ENCODE assay signal across 9 mouse cellular contexts in genomic region chr7:74367350-74367749, GRCm38 (mm10).
DNase-seq lines count a peak whose midpoint lies in the region; ATAC-seq and TF ChIP-seq lines count a peak whose summit lies in the region.
"Had no signal": no experiment of that assay in that cellular context is flagged by ENCODE, and none has a peak within 500 bp of the region (broad histone marks: within the 10 kb centered on the region; RNA-seq: fewer than 3 reads in every experiment).

No protein-coding gene starts in this region.

- H3K27ac ChIP-seq in gastrocnemius, adult 2 months = no peak overlapping the region
- H3K27ac ChIP-seq in ES-Bruce4 (ENCODE audit: insufficient read depth, low read length) = no peak overlapping the region
- no peak overlapping the region for H3K27ac ChIP-seq in cortical plate, adult 2 months (ENCODE audit: insufficient read depth, low read length)
- H3K27ac ChIP-seq in hindbrain, embryonic 12.5 days = peak overlapping the region; percentile 8; the same call in 1 of the 2 replicates
- no peak overlapping the region for H3K27ac ChIP-seq in limb, embryonic 11.5 days (replicated peaks; ENCODE audit: low read depth, low read length)

- intact Hi-C loops in gastrocnemius, adult 2 months (cut with DNase I) = loop anchor here (1.0 kb wide), 1 partner anchor 743 kb away; no protein-coding TSS in a partner anchor
- intact Hi-C loops in gastrocnemius, postnatal 36 days (cut with DNase I) = no loop called here

- no peak overlapping the region for H3K4me3 ChIP-seq in gastrocnemius, adult 2 months
- H3K4me3 ChIP-seq in ES-Bruce4 (ENCODE audit: low read depth, low read length) = no peak overlapping the region
- no peak overlapping the region for H3K4me3 ChIP-seq in cortical plate, adult 2 months (ENCODE audit: insufficient read depth, low read length)
- H3K4me3 ChIP-seq in hindbrain, embryonic 12.5 days = no peak overlapping the region
- H3K4me3 ChIP-seq in limb, embryonic 11.5 days (ENCODE audit: low read depth, low read length) = no peak overlapping the region

- no peak overlapping the region for H3K9ac ChIP-seq in ES-Bruce4 (ENCODE audit: low read depth, poor library complexity, severe bottlenecking)
- no peak overlapping the region for H3K9ac ChIP-seq in hindbrain, embryonic 12.5 days
- no peak overlapping the region for H3K9ac ChIP-seq in limb, embryonic 11.5 days (ENCODE audit: low read length)

- WGBS in hindbrain, embryonic 12.5 days = 31% methylated on average over 7 of the region's 7 CpGs
- 39% methylated on average over 7 of the region's 7 CpGs for WGBS in limb, embryonic 11.5 days

- H3K4me1 ChIP-seq in ES-Bruce4 (ENCODE audit: control insufficient read depth, insufficient read depth, low read length) = no peaks in the 10 kb centered on the region
- no peaks in the 10 kb centered on the region for H3K4me1 ChIP-seq in cortical plate, adult 2 months (ENCODE audit: control insufficient read depth, insufficient read depth, low read length)
- H3K4me1 ChIP-seq in hindbrain, embryonic 12.5 days = peaks cover 28% of the 10 kb centered on the region
- peaks cover 5% of the 10 kb centered on the region; the same call in 1 of the 2 replicates for H3K4me1 ChIP-seq in limb, embryonic 11.5 days (ENCODE audit: control insufficient read depth, insufficient read depth, low read length)

- H3K9me3 ChIP-seq in ES-Bruce4 (replicated peaks; ENCODE audit: control insufficient read depth, insufficient read depth, low read length, poor library complexity, severe bottlenecking) = no peaks in the 10 kb centered on the region
- no peaks in the 10 kb centered on the region for H3K9me3 ChIP-seq in hindbrain, embryonic 12.5 days (replicated peaks)
- no peaks in the 10 kb centered on the region for H3K9me3 ChIP-seq in limb, embryonic 11.5 days (ENCODE audit: control insufficient read depth, low read length)

- no peaks in the 10 kb centered on the region for H3K27me3 ChIP-seq in ES-Bruce4 (ENCODE audit: control insufficient read depth, insufficient read depth, low read length, poor library complexity, severe bottlenecking)
- no peaks in the 10 kb centered on the region for H3K27me3 ChIP-seq in hindbrain, embryonic 12.5 days
- 0 out of 2 replicates have a peak, but pooled peaks cover 3% of the 10 kb centered on the region for H3K27me3 ChIP-seq in limb, embryonic 11.5 days (ENCODE audit: control insufficient read depth, insufficient read depth, low read length)

- 0 out of 2 replicates have a peak, but pooled peaks have one; percentile 6 for ATAC-seq in hindbrain, embryonic 12.5 days (ENCODE audit: low FRiP score)
- ATAC-seq in limb, embryonic 11.5 days (ENCODE audit: insufficient number of reproducible peaks, low FRiP score, low TSS enrichment, low read depth) = no peak

- peak; percentile 74 for TF ChIP-seq CTCF in gastrocnemius, adult 2 months (IDR thresholded peaks at IDR 0.05)
- peak; percentile 56 for TF ChIP-seq CTCF in ES-Bruce4 (IDR thresholded peaks at IDR 0.05; ENCODE audit: low read depth, low read length)
- peak; percentile 74 for TF ChIP-seq CTCF in cortical plate, adult 2 months (IDR thresholded peaks at IDR 0.05; ENCODE audit: extremely low read depth, insufficient read depth, low read length)

- TF ChIP-seq POLR2A in ES-Bruce4 (IDR thresholded peaks at IDR 0.05; ENCODE audit: insufficient read depth, low read length) = no peak
- TF ChIP-seq POLR2A in cortical plate, adult 2 months (IDR thresholded peaks at IDR 0.05; ENCODE audit: extremely low read depth, insufficient read depth, low read length) = no peak

- peak; percentile 60 for DNase-seq in gastrocnemius, adult 2 months
- no peak for DNase-seq in gastrocnemius, postnatal 36 days
- peak; percentile 74 for DNase-seq in limb, embryonic 11.5 days (ENCODE audit: low spot score)
- DNase-seq in retina, embryonic 14.5 days (ENCODE audit: low spot score) = peak; percentile 79
- DNase-seq in spleen, postnatal 36 days (ENCODE audit: low spot score in 2 of 2) = no peak

- TF ChIP-seq EP300 in ES-Bruce4 (IDR thresholded peaks at IDR 0.05; ENCODE audit: insufficient read depth, low read depth, low read length) = no peak

- H3K4me2 ChIP-seq in hindbrain, embryonic 12.5 days (replicated peaks) = no peak overlapping the region
- no peak overlapping the region for H3K4me2 ChIP-seq in limb, embryonic 11.5 days (ENCODE audit: low read depth, severe bottlenecking)

- H3K36me3 ChIP-seq in ES-Bruce4 (ENCODE audit: control insufficient read depth, insufficient read depth, low read length, poor library complexity, severe bottlenecking) = no peaks in the 10 kb centered on the region
- H3K36me3 ChIP-seq in hindbrain, embryonic 12.5 days = no peaks in the 10 kb centered on the region
- H3K36me3 ChIP-seq in limb, embryonic 11.5 days (ENCODE audit: control insufficient read depth, insufficient read depth, low read length) = no peaks in the 10 kb centered on the region
- H3K36me3 ChIP-seq: G1E had no signal

Comparison
In these comparisons a context has a peak if more than half of its experiments do, and no peak if none do; other contexts are left out.
1. DNase-seq: peak in gastrocnemius, adult 2 months (single experiment), limb, embryonic 11.5 days (single experiment) and retina, embryonic 14.5 days (single experiment); none in gastrocnemius, postnatal 36 days (0 of 2) and spleen, postnatal 36 days (0 of 2).
2. Peak in every context shown above with its lines, with median percentiles within 50 percentile points of each other: CTCF ChIP-seq.